Mouse (Mus musculus) heart, embryonic 14.5 days (tissue): ENCODE results near the gene Chadl. TPM values are rescaled to one million over a fixed set of nuclear protein-coding genes. Genes with fewer than 3 reads are reported as not detected.

Experiments used
- ATAC-seq: fragments of 200-750 bp; cut with Nextera tagmentation; 2 replicates; pipeline ENCODE4 v1.8.0; 2017; ENCODE audit warnings: low read depth, moderate TSS enrichment; ENCODE audit not compliant: insufficient number of reproducible peaks, insufficient read depth, low FRiP score
- H3K27ac ChIP-seq, 2 experiments: fragments of 200-500 bp in 1 of 2; fragments of 300-500 bp in 1 of 2; sonication (generic) in 1 of 2; replicated peaks in 1 of 2; 2 replicates each; pipeline ENCODE4 v1.5.1; 2012 to 2014; ENCODE audit warnings: low read depth in 2 of 2, low read length in 2 of 2, control low read depth in 1 of 2, mild to moderate bottlenecking in 1 of 2, mixed read lengths in 1 of 2; ENCODE audit not compliant: control insufficient read depth in 1 of 2, insufficient read depth in 1 of 2
- H3K27me3 ChIP-seq: fragments of 300-500 bp; sonication (generic); 2 replicates; pipeline ENCODE4 v1.6.1; 2014; ENCODE audit warnings: mild to moderate bottlenecking, low read length, control low read depth; ENCODE audit not compliant: control insufficient read depth, insufficient read depth
- H3K36me3 ChIP-seq: fragments of 300-500 bp; sonication (generic); 2 replicates; pipeline ENCODE4 v1.6.1; 2014; ENCODE audit warnings: mild to moderate bottlenecking, control low read depth, low read length, mixed read lengths; ENCODE audit not compliant: control insufficient read depth, insufficient read depth
- H3K4me1 ChIP-seq, 2 experiments: fragments of 200-500 bp in 1 of 2; fragments of 300-500 bp in 1 of 2; sonication (generic) in 1 of 2; 2 replicates each; pipeline ENCODE4 v1.6.1; 2012 to 2014; ENCODE audit warnings: low read length in 2 of 2, control low read depth in 1 of 2, mixed read lengths in 1 of 2; ENCODE audit not compliant: control insufficient read depth in 2 of 2, insufficient read depth in 2 of 2
- H3K4me2 ChIP-seq: fragments of 300-500 bp; sonication (generic); 2 replicates; pipeline ENCODE4 v1.6.1; 2014; ENCODE audit warnings: mild to moderate bottlenecking, low read length
- H3K4me3 ChIP-seq, 2 experiments: fragments of 200-500 bp in 1 of 2; fragments of 300-500 bp in 1 of 2; sonication (generic) in 1 of 2; 2 replicates each; pipeline ENCODE4 v1.5.1; 2012 to 2014; ENCODE audit warnings: low read length in 2 of 2, mild to moderate bottlenecking in 2 of 2, control low read depth in 1 of 2, low read depth in 1 of 2, moderate library complexity in 1 of 2; ENCODE audit not compliant: control insufficient read depth in 1 of 2, insufficient read depth in 1 of 2
- H3K9ac ChIP-seq: fragments of 300-500 bp; sonication (generic); 2 replicates; pipeline ENCODE4 v1.6.1; 2014; ENCODE audit warnings: mild to moderate bottlenecking, low read length
- H3K9me3 ChIP-seq: fragments of 300-500 bp; sonication (generic); 2 replicates; pipeline ENCODE4 v1.6.1; 2016; ENCODE audit warnings: low read length, control low read depth; ENCODE audit not compliant: control insufficient read depth
- WGBS: fragments of 180-500 bp; shearing (Covaris S2); extraction: QIAGEN DNeasy Blood & Tissue Kit; methylation state at CpG from one replicate; pipeline ENCODE4 v1.1.7; 2014; 5-methylcytosine and 5-hydroxymethylcytosine counted together
- polyA plus RNA-seq: library from polyadenylated mRNA; unstranded; fragments of >200 nt; fragmentation: Nextera tagmentation; extraction: Ambion mirVana; gene quantifications from 2 replicates; pipeline ENCODE4 v1.2.1, GENCODE M21; 2014

Gene Chadl
- polyA plus RNA-seq, 1 experiment from 2014 or later = 1.3 TPM

DNA sequence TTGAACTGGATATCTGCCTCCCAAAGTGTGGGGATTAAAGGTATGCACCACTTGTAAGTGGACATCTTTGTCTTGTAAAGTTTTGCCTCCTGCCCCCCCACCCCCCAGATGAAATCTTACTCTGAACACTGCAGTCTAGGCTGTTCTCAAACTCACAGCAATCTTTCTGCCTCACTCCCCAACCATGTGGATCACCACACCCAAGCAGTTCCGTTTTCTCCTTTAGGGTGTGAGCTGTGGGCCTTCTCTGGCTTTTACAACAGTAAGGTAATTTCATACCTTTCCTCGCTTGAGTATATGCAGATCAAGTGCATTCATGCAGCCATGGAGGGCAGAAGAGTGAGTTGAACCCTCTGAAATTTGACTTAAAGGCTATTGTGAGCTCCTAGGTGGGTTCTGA lies 3.1 kb upstream of the Chadl start:
- no peak for ATAC-seq
- Histone ChIP-seq H3K9me3 (no peaks in the 10 kb centered on the region), H3K9ac (no peak overlapping the region), H3K27ac (no peak overlapping the region), H3K27me3 (peaks cover 12% of the 10 kb centered on the region), H3K4me1 (no peaks in the 10 kb centered on the region), H3K36me3 (peaks cover 24% of the 10 kb centered on the region), H3K4me2 (no peak overlapping the region), H3K4me3 (no peak overlapping the region)
- 66% methylated on average over 2 of the region's 2 CpGs for WGBS

GRCm38 (mm10) chr15:81698532-81698931 lies 1.4 kb upstream of the Chadl start:
- peaks cover 8% of the 10 kb centered on the region for H3K36me3 ChIP-seq
- no peak overlapping the region for H3K4me2 ChIP-seq
- H3K4me1 ChIP-seq = peaks cover under 1 to 5% of the 10 kb centered on the region in 2 experiments; a peak in 3 of 4 replicates
- no peak overlapping the region for H3K27ac ChIP-seq
- H3K9me3 ChIP-seq = no peaks in the 10 kb centered on the region
- H3K4me3 ChIP-seq = no peak overlapping the region
- H3K9ac ChIP-seq = no peak overlapping the region
- peaks cover 24% of the 10 kb centered on the region for H3K27me3 ChIP-seq
- WGBS = 62% methylated on average over 2 of the region's 2 CpGs
- ATAC-seq = no peak

DNA sequence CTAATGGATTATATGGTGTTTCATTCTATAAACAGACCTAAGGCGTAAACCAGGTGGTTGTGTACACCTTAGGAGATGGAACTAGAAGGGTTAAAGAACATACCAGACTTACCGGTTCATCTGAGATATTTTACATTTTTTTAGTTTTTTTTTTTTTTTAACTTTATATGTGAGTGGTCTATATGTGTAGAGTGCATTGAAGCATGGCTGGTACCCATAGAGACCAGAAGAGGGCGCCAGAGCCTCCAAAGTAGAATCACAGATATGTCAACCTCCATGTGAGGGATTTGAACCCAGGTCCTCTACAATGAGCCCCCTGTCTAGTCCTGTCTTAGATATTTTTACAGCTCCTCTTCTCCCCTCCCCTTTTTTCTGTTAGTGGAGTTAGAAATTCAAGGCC lies 760 bp upstream of the Chadl start:
- Histone ChIP-seq H3K27me3 (peaks cover 30% of the 10 kb centered on the region), H3K9me3 (no peaks in the 10 kb centered on the region), H3K9ac (no peak overlapping the region), H3K36me3 (peaks cover under 1% of the 10 kb centered on the region), H3K4me1 (peaks cover 2 to 9% of the 10 kb centered on the region in 2 experiments; a peak in 3 of 4 replicates), H3K27ac (no peak overlapping the region), H3K4me3 (no peak overlapping the region), H3K4me2 (no peak overlapping the region)
- no peak for ATAC-seq
- WGBS = 47% methylated on average over 3 of the region's 3 CpGs

DNA sequence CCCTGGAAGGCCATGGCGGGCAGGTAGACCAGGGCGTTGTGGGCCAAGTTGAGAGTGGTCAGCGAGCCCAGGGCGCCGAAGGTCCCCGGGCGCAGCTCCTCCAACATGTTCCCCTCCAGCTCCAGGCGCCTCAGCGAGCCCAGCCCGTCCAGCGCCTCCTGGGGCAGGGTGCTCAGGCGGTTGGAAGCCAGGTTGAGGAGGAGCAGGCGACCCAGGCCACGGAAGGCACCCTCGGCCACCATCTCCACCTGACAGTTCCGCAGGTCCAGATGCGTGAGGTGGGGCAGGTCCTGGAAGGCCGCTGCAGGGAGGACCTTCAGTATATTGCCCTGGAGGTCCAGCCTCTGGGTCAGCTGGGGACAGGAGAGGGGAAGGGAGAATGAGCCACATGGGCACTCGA lies 2.2 kb downstream of the Chadl start:
- WGBS = 21% methylated on average over 16 of the region's 19 CpGs

DNA sequence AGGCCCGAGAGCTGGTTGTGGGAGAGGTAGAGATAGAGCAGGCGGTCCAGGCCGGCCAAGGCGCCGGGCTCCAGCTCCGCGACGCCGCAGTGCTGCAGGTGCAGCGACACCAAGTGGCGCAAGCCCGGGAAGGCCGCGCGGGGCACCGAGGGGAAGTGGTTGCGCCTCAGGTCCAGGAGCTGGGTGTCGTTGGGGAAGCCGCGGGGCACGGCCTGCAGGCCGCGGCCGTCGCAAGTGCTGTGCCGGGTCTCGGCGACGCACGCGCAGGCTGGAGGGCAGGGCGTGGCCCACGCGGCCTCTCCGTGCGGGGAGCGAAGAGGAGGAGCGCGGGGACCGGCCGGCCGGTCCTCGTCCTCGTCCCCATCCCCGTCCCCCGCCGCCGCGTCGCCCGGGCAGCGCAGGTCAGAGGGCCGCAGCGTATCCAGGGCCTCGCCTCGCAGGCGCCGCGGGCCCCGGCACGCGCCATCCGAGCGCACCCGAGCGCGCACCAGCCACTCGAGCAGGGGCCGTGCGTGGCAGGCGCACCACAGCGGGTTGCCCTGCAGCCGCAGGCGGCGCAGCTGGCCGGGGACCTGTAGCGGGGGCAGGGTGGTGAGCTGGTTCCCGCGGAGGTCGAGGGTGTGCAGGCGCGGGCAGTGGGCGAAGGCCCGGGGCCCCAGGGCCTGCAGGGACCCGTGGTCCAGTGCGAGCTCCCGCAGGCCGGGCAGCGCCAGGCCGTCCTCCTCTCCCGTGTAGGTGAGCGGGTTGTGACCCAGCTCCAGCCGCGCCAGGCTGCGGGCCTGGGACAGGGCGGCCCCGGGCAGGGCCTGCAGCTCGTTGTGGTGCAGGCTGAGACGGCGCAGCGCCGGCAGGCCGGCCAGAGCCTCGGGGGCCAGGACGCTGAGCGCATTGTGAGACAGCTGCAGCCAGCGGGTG lies 2.9 kb downstream of the Chadl start:
- Histone ChIP-seq H3K27me3 (peaks cover 45% of the 10 kb centered on the region), H3K27ac (no peak overlapping the region), H3K4me2 (peak overlapping the region; percentile 99), H3K9ac (peak overlapping the region; percentile 79), H3K36me3 (no peaks in the 10 kb centered on the region), H3K4me1 (peaks cover 2 to 9% of the 10 kb centered on the region in 2 experiments; a peak in 3 of 4 replicates), H3K4me3 (peak overlapping the region; percentile 59 to 63), H3K9me3 (no peaks in the 10 kb centered on the region)
- peak; percentile 60 for ATAC-seq
- under 1% methylated on average over 91 of the region's 107 CpGs for WGBS

More for the DNA sequence above, 2.2 kb downstream of the Chadl start:
- H3K27ac ChIP-seq = no peak overlapping the region
- H3K9ac ChIP-seq = peak overlapping the region; percentile 79
- no peaks in the 10 kb centered on the region for H3K36me3 ChIP-seq
- no peak for ATAC-seq
- H3K4me2 ChIP-seq = peak overlapping the region; percentile 99
- peak overlapping the region; percentile 59 to 63 for H3K4me3 ChIP-seq
- H3K27me3 ChIP-seq = peaks cover 45% of the 10 kb centered on the region
- H3K4me1 ChIP-seq = peaks cover 2 to 9% of the 10 kb centered on the region in 2 experiments; a peak in 3 of 4 replicates
- H3K9me3 ChIP-seq = no peaks in the 10 kb centered on the region

DNA sequence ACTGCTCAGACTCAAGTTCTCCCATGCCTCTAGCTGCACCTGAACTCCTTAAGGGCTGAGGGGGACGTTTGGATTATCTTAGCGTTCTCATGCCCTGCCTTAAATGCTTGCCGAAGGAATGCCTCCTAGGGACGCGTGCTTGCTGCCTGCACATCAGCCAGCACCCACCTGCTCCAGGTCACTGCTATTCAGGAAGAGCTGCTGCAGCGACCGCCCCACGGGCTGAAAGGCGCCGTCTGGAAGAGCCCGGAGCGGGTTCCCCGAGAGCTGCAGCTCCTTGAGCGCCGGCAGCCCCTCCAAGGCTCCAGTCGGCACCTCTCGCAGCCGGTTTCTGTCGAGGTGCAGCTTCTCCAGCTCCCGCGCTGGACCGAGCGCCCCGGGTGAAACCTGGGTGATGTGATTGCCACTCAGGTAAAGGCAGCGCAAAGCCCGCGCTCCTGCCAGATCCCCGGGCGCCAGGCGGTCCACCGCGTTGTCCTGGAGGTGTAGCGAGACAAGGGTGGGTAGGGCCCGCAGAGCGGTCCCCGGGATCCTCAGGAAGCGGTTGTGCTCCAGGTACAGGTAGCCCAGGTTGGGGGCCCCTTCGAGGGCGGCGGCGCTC lies 3.6 kb downstream of the Chadl start:
- peak overlapping the region; percentile 79 for H3K9ac ChIP-seq
- no peak overlapping the region for H3K27ac ChIP-seq
- peak overlapping the region; percentile 59 to 63 for H3K4me3 ChIP-seq
- H3K9me3 ChIP-seq = no peaks in the 10 kb centered on the region
- H3K4me2 ChIP-seq = peak overlapping the region; percentile 99
- ATAC-seq = no peak
- WGBS = 5% methylated on average over 40 of the region's 41 CpGs
- H3K4me1 ChIP-seq = peaks cover 2 to 9% of the 10 kb centered on the region in 2 experiments; a peak in 3 of 4 replicates
- H3K36me3 ChIP-seq = no peaks in the 10 kb centered on the region
- peaks cover 45% of the 10 kb centered on the region for H3K27me3 ChIP-seq

DNA sequence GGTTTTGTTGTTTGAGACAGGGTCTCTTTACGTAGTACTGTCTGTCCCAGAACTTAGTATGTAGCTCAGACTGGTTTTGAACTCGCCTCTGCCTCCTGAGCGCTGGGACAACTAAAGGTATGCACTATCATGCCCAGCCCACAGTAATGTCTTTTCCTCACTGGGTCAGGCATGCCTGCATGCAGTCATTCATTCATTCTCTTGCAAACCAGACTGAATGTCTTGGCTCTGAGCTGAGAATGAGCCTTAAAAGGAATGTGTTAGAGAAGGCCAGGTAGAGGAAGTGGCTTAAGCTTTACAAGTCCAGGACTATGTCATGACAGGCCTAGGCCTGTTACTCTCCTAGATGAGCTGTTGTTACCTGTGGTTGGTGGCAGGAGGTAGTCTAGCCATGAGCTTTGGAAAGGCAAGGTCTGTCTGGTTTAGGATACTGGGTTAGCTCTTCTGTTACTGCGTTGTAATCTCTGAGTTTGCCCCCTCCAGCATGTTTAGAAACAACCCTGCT lies 16.7 kb downstream of the Chadl start:
- Histone ChIP-seq H3K27me3 (no peaks in the 10 kb centered on the region), H3K4me1 (no peaks in the 10 kb centered on the region), H3K9ac (no peak overlapping the region), H3K4me3 (no peak overlapping the region), H3K27ac (no peak overlapping the region), H3K9me3 (no peaks in the 10 kb centered on the region), H3K4me2 (no peak overlapping the region), H3K36me3 (peaks cover 54% of the 10 kb centered on the region)
- ATAC-seq = no peak
- WGBS = 93% methylated on average over 4 of the region's 4 CpGs
